Mouse (Mus musculus): ENCODE data around the gene Tnr.

The Tnr gene

GRCm38 (mm10) chr1:159629822-159630589 lies 106.4 kb downstream of the Tnr start:
- DNase-seq (ENCODE audit: low spot score), result no peak

- DNase-seq (ENCODE audit: low spot score), result no peak
These were observed 109.0 kb downstream of the Tnr start for GRCm38 (mm10) chr1:159632558-159632957.

- DNase-seq (ENCODE audit: low spot score), result no peak
These were observed 115.8 kb downstream of the Tnr start for GRCm38 (mm10) chr1:159639408-159639807.

GRCm38 (mm10) chr1:159645719-159646118 lies 122.2 kb downstream of the Tnr start:
- DNase-seq (ENCODE audit: low spot score), result no peak

GRCm38 (mm10) chr1:159650486-159650885 lies 126.9 kb downstream of the Tnr start:
- DNase-seq (ENCODE audit: low spot score), result no peak

- DNase-seq (ENCODE audit: low spot score), result no peak
These were observed 131.7 kb downstream of the Tnr start for GRCm38 (mm10) chr1:159655241-159655640.

- DNase-seq (ENCODE audit: low spot score), result no peak
These were observed 134.4 kb downstream of the Tnr start for GRCm38 (mm10) chr1:159657856-159658542.

GRCm38 (mm10) chr1:159660620-159661501 lies 137.3 kb downstream of the Tnr start:
- DNase-seq (ENCODE audit: low spot score), result no peak

- no peak for DNase-seq (ENCODE audit: low spot score)
These were observed 140.9 kb downstream of the Tnr start for GRCm38 (mm10) chr1:159664496-159664895.

GRCm38 (mm10) chr1:159664945-159665344 lies 141.4 kb downstream of the Tnr start:
- DNase-seq (ENCODE audit: low spot score), result no peak

GRCm38 (mm10) chr1:159670629-159671150 lies 147.1 kb downstream of the Tnr start:
- peak; percentile 50 for DNase-seq (ENCODE audit: low spot score)

- DNase-seq (ENCODE audit: low spot score), result no peak
These were observed 147.6 kb downstream of the Tnr start for GRCm38 (mm10) chr1:159671181-159671580.

GRCm38 (mm10) chr1:159674240-159674639 lies 150.7 kb downstream of the Tnr start:
- no peak for DNase-seq (ENCODE audit: low spot score)

- no peak for DNase-seq (ENCODE audit: low spot score)
These were observed 151.9 kb downstream of the Tnr start for GRCm38 (mm10) chr1:159675472-159675871.

- no peak for DNase-seq (ENCODE audit: low spot score)
These were observed 154.8 kb downstream of the Tnr start for GRCm38 (mm10) chr1:159678221-159678935.

- no peak for DNase-seq (ENCODE audit: low spot score)
These were observed 157.7 kb downstream of the Tnr start for GRCm38 (mm10) chr1:159681252-159681651.

GRCm38 (mm10) chr1:159686476-159687231 lies 163.1 kb downstream of the Tnr start:
- peak; percentile 86 for DNase-seq (ENCODE audit: low spot score)

- no peak for DNase-seq (ENCODE audit: low spot score)
These were observed 173.1 kb downstream of the Tnr start for GRCm38 (mm10) chr1:159696717-159697116.

GRCm38 (mm10) chr1:159702038-159702437 lies 178.5 kb downstream of the Tnr start:
- no peak for DNase-seq (ENCODE audit: low spot score)

- no peak for DNase-seq (ENCODE audit: low spot score)
These were observed 181.4 kb downstream of the Tnr start for GRCm38 (mm10) chr1:159704925-159705324.

GRCm38 (mm10) chr1:159716301-159716700 lies 192.7 kb downstream of the Tnr start:
- DNase-seq (ENCODE audit: low spot score), result no peak

Measured in MN1 (cell line).